Mouse (Mus musculus) activated CD4-positive, CD25-positive, alpha-beta regulatory T cell (primary cell): Measurements from ENCODE around the gene Myo1f. TPM values are rescaled to one million over a fixed set of nuclear protein-coding genes. Genes with fewer than 3 reads are reported as not detected.

Experiments used
- polyA plus RNA-seq, 2 experiments: library from polyadenylated mRNA; unstranded; fragments of 100-300 nt; shearing (Covaris generic); gene quantifications; one replicate each; pipeline ENCODE4 v1.2.1; 2017

Gene Myo1f
- polyA plus RNA-seq, result 100 to 1,000 TPM in 1 of 2 experiments, 10 to 100 TPM in 1; 24.4 to 168 TPM

DNA sequence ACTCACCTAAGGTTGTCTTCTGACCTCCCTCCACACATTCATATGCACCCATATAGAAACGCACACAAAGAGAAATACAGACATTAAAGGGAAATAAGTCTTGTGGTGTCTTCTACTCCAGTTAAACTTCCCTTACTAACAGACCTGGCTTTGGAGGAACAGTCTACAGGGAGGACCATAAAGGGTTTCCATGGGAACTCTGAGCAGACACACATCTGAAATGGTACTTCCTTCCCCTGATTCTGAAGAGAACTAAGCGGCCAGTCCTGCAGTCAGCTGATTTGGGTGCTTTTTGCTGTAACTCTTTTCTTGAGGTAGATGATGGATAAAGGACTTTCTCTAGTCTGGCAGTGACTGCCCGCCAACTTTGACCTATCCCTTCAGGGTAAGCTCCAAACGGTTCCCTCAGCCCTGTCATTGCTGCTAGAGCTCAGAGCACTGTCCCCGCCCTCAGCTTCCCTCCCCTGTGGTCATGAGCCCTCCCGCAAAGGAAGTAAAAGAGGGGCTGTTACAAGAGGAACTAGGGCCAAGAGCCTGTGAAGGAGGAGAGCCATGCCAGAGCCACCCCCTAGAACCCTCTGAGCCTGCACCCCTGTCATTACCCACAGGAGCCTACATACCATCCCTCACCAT is at the start of gene Myo1f:
Myo1f (plus strand) TSS at position 485 of the 633 bp plus-strand sequence.

DNA sequence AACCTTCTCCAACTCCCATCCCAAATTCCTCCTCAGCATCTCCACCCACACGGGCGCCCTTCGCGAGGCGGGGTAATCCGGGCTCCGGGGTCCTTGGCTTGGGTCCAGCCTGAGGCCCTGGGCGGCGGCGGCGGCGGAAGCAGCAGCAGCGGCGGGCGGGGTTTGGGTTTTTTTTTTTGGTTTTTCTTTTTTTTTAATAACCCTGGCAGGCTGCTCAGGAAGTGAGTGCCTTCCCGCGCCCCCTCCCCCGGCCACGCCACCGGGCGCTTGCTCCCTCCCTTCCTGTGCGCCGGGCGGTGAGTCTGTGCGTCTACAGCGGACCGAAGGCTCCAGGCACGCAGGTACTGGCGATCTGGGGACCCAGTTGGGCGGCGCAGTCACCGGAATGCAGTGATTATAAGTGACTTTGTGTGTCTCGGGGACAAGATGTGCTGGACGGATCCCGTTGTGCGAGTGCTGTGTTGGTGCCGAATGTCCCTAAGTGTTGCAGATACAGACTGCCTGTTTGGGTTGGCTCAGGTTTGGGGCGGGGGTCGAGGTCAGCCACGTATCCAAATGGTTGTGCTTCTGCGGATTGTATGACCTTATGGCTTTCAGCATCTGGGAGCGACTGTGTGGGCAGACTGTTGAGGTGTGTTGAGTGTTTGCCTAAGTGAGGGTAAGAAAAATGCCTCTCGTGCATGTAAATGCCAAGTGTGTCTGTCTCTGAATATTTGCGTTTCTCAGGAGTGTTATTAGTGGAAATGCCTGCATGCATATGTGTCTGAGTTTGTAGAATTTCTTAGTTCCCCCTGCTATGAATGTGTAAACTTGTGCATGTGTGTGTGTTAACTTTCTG is 31.4 kb upstream of the Myo1f start, which contains the start of gene Adamts10:
Adamts10 (plus strand) TSS at position 287 of the 838 bp plus-strand sequence.

DNA sequence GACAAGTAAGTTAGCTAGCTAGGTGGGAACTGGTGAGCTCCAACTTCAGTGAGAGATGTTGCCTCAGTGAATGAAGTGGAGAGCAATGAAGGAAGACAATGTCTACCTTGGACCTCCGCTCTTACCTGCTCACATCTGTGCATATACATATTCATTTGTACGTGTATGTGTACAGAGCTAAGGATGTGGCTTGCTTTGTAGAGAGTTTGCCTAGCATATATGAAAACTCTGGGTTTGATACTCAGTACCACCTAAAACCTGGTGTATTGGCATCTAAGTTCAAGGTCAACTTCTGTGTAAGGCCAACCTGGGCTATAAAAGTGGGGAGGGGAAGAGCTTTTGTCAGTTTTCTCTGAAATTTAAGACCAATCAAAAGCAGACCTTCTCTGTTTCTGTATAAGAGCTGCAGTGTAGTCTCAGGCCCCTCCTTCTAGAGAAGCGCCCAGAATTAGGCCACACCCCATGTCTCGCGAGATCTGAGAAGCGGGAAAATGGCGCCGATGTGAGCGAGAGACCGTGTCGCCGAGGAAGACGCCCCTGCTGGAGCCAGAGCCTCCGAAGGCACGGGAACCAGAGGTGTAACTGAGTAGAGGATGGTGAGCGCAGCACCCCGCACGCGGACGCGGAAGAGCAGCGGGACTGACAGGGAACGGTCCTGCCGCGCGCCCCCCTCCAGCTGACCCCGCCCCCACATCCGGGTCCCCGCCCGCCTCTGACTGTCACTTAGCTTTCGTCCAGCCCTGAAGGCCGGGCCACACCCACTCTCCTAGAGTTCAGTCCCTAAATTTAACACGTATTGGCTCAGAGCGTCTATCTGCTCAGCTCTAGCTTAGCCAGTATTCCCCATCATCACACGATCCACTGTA is 73.3 kb downstream of the Myo1f start, which contains the start of gene Zfp414:
Zfp414 (plus strand) TSS at position 470 of the 866 bp plus-strand sequence.

DNA sequence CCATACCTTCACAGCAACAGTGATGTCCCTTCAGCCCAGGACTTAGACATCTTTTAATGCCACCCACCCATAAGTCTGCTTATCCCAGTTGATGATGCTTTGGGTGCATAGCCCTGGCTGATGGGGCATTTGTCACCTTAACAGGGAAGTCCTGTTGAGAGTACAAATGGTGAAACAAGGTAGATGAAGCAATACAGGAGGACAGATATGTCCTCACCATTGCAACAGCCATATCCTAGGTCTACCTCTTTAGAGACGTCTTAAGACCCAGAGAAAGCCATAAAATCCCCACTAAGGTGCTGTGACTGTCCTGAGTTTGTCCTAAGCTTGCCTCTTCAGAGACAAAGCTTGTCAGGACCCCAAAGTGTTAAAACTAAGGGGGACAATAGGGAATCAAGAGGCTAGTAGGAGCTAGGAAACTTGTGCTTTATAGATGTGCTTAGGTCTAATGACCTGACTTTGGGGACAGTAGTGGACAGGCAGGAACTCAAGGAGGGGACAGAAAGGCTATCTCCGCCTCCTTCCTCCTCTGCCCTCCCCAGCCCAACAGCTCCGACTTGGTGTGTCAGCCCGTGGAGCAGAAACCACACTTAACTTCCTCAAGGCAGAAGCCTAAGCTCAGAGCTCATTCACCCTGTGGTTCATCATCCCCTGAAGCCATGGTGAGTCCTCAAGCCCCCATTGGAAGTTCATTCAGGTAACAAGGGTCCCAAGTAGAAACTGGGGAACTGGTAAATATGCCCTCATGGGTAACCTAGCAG is 82.2 kb downstream of the Myo1f start, which contains the start of gene Pram1:
Pram1 (plus strand) TSS at position 541 of the 761 bp plus-strand sequence.

Other genes starting within 250 kb of the Myo1f start
- gene Zfp81, start 196.8 kb upstream of the Myo1f start, polyA plus RNA-seq, result 1 to 10 TPM; 4.7 to 9.3 TPM
- gene Zfp101, start 161.1 kb upstream of the Myo1f start, polyA plus RNA-seq, result 1 to 10 TPM; 5.2 to 10.0 TPM
- not detected for gene Actl9, start 122.8 kb upstream of the Myo1f start, polyA plus RNA-seq
- gene Adamts10, start 31.5 kb upstream of the Myo1f start, polyA plus RNA-seq, result 10 to 100 TPM; 63.7 to 99.0 TPM
- gene Zfp414, start 73.4 kb downstream of the Myo1f start, polyA plus RNA-seq, result 10 to 100 TPM; 63.4 to 90.3 TPM
- 1 to 10 TPM in 1 of 2 experiments, under 1 TPM in 1; 0.37 to 1.2 TPM for gene Pram1, start 82.3 kb downstream of the Myo1f start, polyA plus RNA-seq
- gene Hnrnpm, start 131.2 kb downstream of the Myo1f start, polyA plus RNA-seq, result 100 to 1,000 TPM; 292 to 345 TPM
- 100 to 1,000 TPM; 115 to 135 TPM for gene March2, start 163.0 kb downstream of the Myo1f start, polyA plus RNA-seq
- gene Rab11b, start 204.8 kb downstream of the Myo1f start, polyA plus RNA-seq, result 100 to 1,000 TPM; 257 to 293 TPM
- gene Angptl4, start 226.1 kb downstream of the Myo1f start, polyA plus RNA-seq, result 1 to 10 TPM; 2.2 to 9.0 TPM